Mouse (Mus musculus) megakaryocyte, embryonic 14.5 days (primary cell): ENCODE measurements at regions not wholly inside any gene's neighbourhood (a gene's known extent, or its start where the extent isn't known, plus 50 kb on each side); places are given as distances from the start of the nearest gene placed in this dataset.

Source experiments
- H3K27me3 ChIP-seq: replicated peaks from 2 replicates; pipeline ENCODE3; 2012; ENCODE audit warnings: inconsistent platforms
- H3K36me3 ChIP-seq: replicated peaks from 2 replicates; pipeline ENCODE3; 2012; ENCODE audit warnings: low read length, inconsistent platforms, mixed read lengths
- H3K4me1 ChIP-seq: 2 replicates; pipeline ENCODE4 v1.6.1; 2012; ENCODE audit warnings: inconsistent platforms
- H3K4me3 ChIP-seq: replicated peaks from 2 replicates; pipeline ENCODE3; 2012; ENCODE audit warnings: moderate library complexity, mild to moderate bottlenecking, inconsistent platforms
- H3K9me3 ChIP-seq: 2 replicates; pipeline ENCODE4 v1.6.1; 2012; ENCODE audit warnings: inconsistent platforms
- FLI1 ChIP-seq: IDR thresholded peaks from 2 replicates; pipeline ENCODE4 v1.6.1; 2012; ENCODE audit warnings: low read length, inconsistent platforms, mixed read lengths
- GATA1 ChIP-seq: IDR thresholded peaks from 3 replicates; pipeline ENCODE4 v1.6.1; 2012; ENCODE audit warnings: mixed read lengths, low read length, inconsistent platforms, borderline replicate concordance

DNA sequence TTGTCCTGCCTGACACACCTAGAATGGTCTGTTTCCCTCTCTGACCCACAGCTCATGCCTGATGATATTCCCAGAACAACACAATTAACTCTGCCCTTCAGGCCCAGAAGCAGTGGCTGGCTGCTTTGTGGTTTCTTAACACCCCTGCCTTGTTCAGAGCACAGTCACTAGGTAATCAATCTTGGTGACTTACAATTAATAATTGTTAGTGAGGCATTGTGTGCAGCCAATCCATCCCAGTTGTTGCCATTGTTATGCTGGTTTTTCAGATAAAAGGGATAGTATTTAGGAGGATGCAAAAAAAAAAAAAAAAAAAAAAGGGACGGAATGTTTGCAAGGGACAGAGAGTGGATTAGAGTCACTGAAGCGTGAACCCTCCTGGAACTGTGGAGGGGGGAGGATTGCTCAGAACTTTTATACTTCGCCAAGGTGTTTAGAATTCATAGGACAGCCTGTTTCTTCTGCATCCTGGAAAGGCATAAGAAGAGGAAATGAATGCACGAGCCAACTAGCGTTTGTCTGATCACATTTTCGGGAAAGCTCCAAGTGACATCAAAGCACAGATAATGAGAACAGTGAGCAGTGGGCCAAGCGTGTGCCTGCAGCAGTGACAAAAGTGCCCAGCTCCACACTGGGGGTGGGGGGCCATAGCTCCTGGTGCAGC, 475.3 kb downstream of the Nedd1 start:
- no peaks in the 10 kb centered on the region for H3K4me1 ChIP-seq
- H3K36me3 ChIP-seq = no peaks in the 10 kb centered on the region
- peaks cover 29% of the 10 kb centered on the region for H3K9me3 ChIP-seq
- no peaks in the 10 kb centered on the region for H3K27me3 ChIP-seq
- TF ChIP-seq FLI1 = no peak
- TF ChIP-seq GATA1 = no peak
- H3K4me3 ChIP-seq = no peak overlapping the region

DNA sequence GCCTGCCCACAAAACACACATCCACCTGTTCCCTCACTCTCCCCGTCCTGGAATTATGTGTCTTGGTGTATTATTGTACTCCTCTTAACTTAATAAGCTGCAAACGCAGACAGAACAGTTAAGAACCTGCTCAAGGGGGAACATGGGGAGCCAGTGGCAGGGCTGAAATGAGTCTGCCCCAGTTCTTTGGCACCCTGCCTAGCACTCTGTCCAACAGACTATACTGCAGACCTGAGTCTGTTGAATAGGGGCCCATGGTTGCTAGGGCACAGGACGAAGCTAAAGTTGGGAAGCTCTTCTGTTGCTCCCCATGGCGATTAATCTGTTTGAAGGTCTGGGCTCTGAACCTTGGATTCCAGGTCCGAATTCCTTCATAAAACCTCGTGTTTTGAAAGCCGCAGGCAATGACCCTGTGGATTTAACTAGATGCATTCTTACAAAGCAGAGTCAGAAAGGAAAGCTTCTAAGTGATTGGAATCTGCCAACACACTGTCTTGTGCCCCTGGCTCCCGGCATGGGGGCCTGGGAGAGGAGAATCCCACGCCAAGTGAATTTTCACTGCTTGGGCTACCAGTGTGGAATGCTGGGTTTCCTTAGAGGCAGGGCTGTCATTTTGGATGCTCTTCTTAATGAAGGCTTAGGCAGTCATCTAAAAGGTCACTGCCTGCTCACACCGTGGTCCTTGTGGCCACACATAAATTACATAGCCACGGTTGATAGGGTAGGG, 479.3 kb downstream of the Nedd1 start:
- H3K36me3 ChIP-seq = no peaks in the 10 kb centered on the region
- no peak overlapping the region for H3K4me3 ChIP-seq
- no peaks in the 10 kb centered on the region for H3K4me1 ChIP-seq
- TF ChIP-seq GATA1 (no peak), FLI1 (no peak)
- peaks cover 20% of the 10 kb centered on the region for H3K9me3 ChIP-seq
- no peaks in the 10 kb centered on the region for H3K27me3 ChIP-seq

DNA sequence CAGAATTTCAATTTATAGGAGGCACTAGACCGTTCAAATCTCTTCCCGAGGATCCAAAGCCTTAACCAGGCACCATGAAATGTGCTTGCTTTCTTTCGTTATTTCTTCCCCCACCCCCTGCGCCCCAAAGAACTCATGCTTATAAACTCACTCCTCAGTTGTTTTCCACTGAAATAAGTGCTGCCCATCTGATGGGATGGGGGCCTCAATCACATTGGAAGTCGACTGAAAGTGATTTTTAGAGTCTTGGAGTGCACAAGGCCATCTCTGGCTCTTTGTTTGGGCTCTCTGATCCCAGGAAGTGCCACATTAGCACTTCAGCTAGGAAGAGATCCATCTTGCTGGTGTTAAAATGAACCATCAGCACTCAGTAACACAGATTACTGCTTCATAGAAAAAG, 484.3 kb downstream of the Nedd1 start:
- no peaks in the 10 kb centered on the region for H3K36me3 ChIP-seq
- H3K9me3 ChIP-seq = peaks cover 22% of the 10 kb centered on the region
- no peak overlapping the region for H3K4me3 ChIP-seq
- TF ChIP-seq FLI1 (no peak), GATA1 (no peak)
- no peaks in the 10 kb centered on the region for H3K4me1 ChIP-seq
- no peaks in the 10 kb centered on the region for H3K27me3 ChIP-seq

DNA sequence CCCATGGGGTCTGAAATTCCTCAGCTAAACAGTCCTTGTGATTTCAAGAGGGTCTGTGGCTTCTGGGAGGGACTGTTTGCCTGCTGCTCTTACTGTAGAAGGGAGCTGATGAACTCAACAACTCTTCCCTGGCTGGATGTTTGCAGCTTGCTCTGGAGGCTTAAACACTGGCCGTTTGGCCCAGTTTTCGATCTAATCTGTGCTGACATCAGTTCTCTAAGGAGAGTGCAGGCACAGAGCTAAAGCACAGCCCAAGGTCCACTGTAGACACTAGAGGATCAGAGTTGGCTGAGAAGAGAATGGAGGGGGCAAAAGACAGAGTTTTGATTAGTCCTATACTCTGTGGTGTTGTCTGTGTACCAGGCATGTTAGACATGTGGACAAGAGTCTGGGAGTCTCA, 490.1 kb downstream of the Nedd1 start:
- H3K4me1 ChIP-seq = no peaks in the 10 kb centered on the region

DNA sequence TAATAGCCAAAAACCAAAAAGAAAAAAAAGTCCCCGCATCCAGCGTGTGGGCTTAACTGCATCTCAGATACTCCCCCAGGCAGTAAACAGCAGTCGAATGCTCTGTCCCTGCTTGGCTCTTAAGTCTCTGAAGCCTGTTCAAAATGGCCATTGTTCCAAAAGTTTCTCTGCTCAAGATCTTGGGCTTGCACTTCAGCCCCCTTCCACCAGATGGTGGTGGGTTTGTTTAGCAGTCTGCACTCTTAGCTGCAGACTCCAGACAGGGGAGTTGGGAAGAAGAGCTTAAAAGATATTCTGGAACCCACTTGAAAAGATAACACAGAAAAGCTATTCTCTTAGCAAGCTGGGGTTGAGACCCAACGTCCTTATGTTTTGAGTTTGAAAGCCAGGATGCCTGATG, 496.4 kb downstream of the Nedd1 start:
- Histone ChIP-seq H3K9me3 (peaks cover 25% of the 10 kb centered on the region), H3K4me3 (no peak overlapping the region), H3K4me1 (no peaks in the 10 kb centered on the region), H3K27me3 (no peaks in the 10 kb centered on the region), H3K36me3 (no peaks in the 10 kb centered on the region)
- TF ChIP-seq FLI1 = no peak
- TF ChIP-seq GATA1 = no peak

More for the DNA sequence above, 490.1 kb downstream of the Nedd1 start:
- peaks cover 15% of the 10 kb centered on the region; the same call in 1 of the 2 replicates for H3K9me3 ChIP-seq
- H3K27me3 ChIP-seq = no peaks in the 10 kb centered on the region
- no peak overlapping the region for H3K4me3 ChIP-seq
- no peak for TF ChIP-seq GATA1
- TF ChIP-seq FLI1 = no peak
- H3K36me3 ChIP-seq = no peaks in the 10 kb centered on the region

DNA sequence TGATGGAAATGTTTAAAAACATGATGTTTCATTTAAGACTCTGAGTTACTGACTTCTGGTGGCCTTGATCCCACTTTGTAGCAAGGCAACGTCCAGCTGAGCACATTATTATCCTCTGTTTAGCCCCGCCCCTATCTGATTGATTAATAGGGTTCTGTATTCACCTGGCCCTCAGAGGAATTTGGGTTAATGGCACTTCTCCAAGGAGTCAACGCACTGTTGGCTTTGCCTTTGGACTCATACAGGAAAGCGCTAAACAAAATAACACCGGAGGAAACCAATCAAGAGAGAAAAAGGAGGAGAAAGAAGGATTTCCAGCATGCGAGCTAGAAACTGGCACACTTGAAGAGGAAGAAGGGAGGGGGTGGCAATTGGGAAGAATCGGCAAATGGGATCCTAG, 497.1 kb downstream of the Nedd1 start:
- Histone ChIP-seq H3K27me3 (no peaks in the 10 kb centered on the region), H3K4me3 (no peak overlapping the region), H3K9me3 (peaks cover 25% of the 10 kb centered on the region), H3K36me3 (no peaks in the 10 kb centered on the region), H3K4me1 (no peaks in the 10 kb centered on the region)
- TF ChIP-seq FLI1 (no peak), GATA1 (no peak)

DNA sequence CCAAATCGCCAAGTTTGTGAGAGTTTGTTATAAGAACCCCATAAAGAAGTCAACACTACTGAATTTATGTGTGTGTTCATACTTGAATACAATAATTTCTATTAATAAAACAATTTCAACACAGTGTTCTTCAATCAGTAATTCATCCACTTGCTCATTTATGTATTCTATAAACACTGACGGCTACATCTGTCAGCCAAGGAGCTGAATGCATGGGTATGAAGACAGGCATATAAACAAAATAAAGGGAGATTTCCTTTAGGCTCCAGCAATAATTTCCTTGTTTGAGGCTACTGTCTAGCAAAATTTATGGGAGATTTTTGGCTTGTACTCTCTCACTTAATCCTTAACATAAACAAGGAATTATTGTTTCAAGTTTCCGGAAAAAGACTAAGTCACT, 502.9 kb downstream of the Nedd1 start:
- H3K27me3 ChIP-seq = no peaks in the 10 kb centered on the region
- no peaks in the 10 kb centered on the region for H3K4me1 ChIP-seq
- TF ChIP-seq FLI1 (no peak), GATA1 (no peak)

DNA sequence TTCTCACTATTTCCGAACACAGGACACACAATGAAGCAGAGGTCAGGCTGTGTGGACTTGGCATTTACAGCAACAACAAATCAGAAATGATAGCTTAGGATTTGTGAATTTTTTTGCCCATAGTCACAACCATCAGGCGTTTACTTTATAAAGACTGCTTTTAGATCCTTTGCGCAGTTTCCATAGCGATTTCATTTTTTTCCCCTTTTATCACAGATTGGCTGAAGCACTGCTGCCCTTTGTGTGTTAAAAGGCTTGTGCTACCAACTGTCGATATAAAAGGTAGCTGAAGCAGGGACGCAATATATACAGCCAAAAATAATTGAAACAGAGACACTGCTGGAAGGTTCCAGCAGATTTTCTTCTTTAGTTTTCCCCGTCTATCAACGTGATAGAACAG, 551.4 kb downstream of the Nedd1 start:
- TF ChIP-seq FLI1 (no peak), GATA1 (no peak)
- peaks cover 5% of the 10 kb centered on the region; the same call in 1 of the 2 replicates for H3K9me3 ChIP-seq

More for the DNA sequence above, 502.9 kb downstream of the Nedd1 start:
- H3K36me3 ChIP-seq = no peaks in the 10 kb centered on the region
- H3K9me3 ChIP-seq = peaks cover 13% of the 10 kb centered on the region; the same call in 1 of the 2 replicates
- no peak overlapping the region for H3K4me3 ChIP-seq

DNA sequence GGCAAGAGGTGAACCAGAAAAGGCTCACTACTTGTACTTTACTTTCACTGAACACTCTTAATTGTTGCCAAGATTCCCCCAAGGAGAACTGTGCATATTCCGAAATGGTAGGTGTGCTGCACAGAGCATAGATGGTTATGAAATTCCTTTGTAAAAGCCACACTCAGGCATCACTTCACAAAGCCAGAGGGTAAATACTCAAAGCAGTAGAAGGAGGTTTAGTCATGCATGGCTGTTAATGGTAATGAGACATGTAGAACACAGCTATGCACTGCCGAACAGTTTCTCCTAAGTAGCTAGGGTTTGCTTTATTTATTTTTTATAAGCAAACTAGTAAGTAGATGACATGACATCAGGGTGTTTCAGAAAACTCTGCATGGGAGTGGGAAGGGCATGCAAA, 556.2 kb downstream of the Nedd1 start:
- Histone ChIP-seq H3K4me1 (peaks cover 5% of the 10 kb centered on the region), H3K9me3 (peaks cover 8% of the 10 kb centered on the region), H3K27me3 (peaks cover 8% of the 10 kb centered on the region), H3K36me3 (no peaks in the 10 kb centered on the region), H3K4me3 (no peak overlapping the region)
- TF ChIP-seq GATA1 = no peak

More for the DNA sequence above, 551.4 kb downstream of the Nedd1 start:
- Histone ChIP-seq H3K4me1 (no peaks in the 10 kb centered on the region), H3K27me3 (no peaks in the 10 kb centered on the region), H3K36me3 (no peaks in the 10 kb centered on the region), H3K4me3 (no peak overlapping the region)

DNA sequence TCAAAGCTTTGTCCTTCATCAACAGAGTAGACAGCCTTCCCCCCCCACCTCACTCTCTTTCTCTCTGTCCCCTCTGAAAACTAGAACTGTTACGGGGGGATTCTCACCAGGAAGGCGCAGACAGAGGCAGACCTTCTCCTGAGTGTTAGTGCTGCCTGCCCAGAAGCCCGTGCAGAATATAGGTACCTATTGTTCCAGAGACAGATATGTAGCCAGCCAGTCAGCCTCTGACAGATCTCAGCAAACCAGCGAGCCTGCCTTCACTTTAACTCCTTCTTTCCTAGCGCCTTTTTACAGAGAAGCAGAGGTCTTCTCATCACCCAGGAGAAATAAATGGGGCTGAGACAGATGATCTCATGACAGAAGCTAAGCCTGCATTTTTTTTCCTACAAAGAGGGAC, 557.2 kb downstream of the Nedd1 start:
- Histone ChIP-seq H3K9me3 (peaks cover 8% of the 10 kb centered on the region), H3K36me3 (no peaks in the 10 kb centered on the region), H3K4me1 (peaks cover 5% of the 10 kb centered on the region), H3K27me3 (peaks cover 8% of the 10 kb centered on the region), H3K4me3 (no peak overlapping the region)
- TF ChIP-seq FLI1 = no peak
- no peak for TF ChIP-seq GATA1

DNA sequence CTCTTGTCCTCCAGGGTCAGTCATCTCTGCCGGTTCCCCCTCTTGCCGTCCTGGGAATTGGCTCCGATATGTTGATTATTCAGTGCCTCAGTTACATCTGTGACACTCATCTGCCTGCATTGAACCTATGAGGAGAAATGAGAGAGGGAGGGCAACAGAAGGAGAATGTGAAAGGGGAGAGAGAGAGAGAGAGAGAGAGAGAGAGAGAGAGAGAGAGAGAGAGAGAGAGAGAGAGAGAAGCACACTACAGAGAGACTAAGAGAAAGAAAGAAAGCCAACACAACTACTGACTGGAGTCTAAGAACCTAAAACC, 557.6 kb downstream of the Nedd1 start:
- Histone ChIP-seq H3K9me3 (peaks cover 8% of the 10 kb centered on the region), H3K36me3 (no peaks in the 10 kb centered on the region), H3K27me3 (peaks cover 8% of the 10 kb centered on the region), H3K4me1 (peaks cover 5% of the 10 kb centered on the region), H3K4me3 (no peak overlapping the region)
- TF ChIP-seq FLI1 = no peak
- no peak for TF ChIP-seq GATA1
